Mouse (Mus musculus) thymus, adult 2 months (tissue): ENCODE results near the gene Setdb2. TPM values are rescaled to one million over a fixed set of nuclear protein-coding genes. Genes with fewer than 3 reads are reported as not detected.

Source experiments
- DNase-seq: peaks from one replicate; pipeline ENCODE4 v3.0.0; 2021
- H3K27ac ChIP-seq: fragments of 200-500 bp; 2 replicates; pipeline ENCODE4 v1.5.1; 2012; ENCODE audit warnings: low read length, control low read depth; ENCODE audit not compliant: control insufficient read depth, insufficient read depth
- H3K27me3 ChIP-seq: fragments of 200-500 bp; 2 replicates; pipeline ENCODE4 v1.6.1; 2012; ENCODE audit warnings: mild to moderate bottlenecking, low read length, moderate library complexity, mixed read lengths; ENCODE audit not compliant: control insufficient read depth, insufficient read depth
- H3K36me3 ChIP-seq: fragments of 200-500 bp; 2 replicates; pipeline ENCODE4 v1.6.1; 2012; ENCODE audit warnings: mild to moderate bottlenecking, low read length, moderate library complexity; ENCODE audit not compliant: control insufficient read depth, insufficient read depth
- H3K4me1 ChIP-seq: fragments of 200-500 bp; replicated peaks from 2 replicates; pipeline ENCODE4 v1.6.1; 2012; ENCODE audit warnings: low read length; ENCODE audit not compliant: control insufficient read depth, insufficient read depth
- H3K4me3 ChIP-seq: fragments of 200-500 bp; 2 replicates; pipeline ENCODE4 v1.5.1; 2012; ENCODE audit warnings: mild to moderate bottlenecking, low read length, control low read depth, moderate library complexity; ENCODE audit not compliant: control insufficient read depth, insufficient read depth
- CTCF ChIP-seq: fragments of 200-500 bp; IDR thresholded peaks from 2 replicates; pipeline ENCODE4 v1.5.1; 2012; ENCODE audit warnings: mild to moderate bottlenecking, control low read depth, low read length, moderate library complexity, borderline replicate concordance; ENCODE audit not compliant: control insufficient read depth, poor library complexity, insufficient read depth; ENCODE audit errors: extremely low read depth
- POLR2A ChIP-seq: fragments of 200-500 bp; IDR thresholded peaks from 2 replicates; pipeline ENCODE4 v1.6.1; 2012; ENCODE audit warnings: mild to moderate bottlenecking, low read length, control low read depth, moderate library complexity; ENCODE audit not compliant: control insufficient read depth, poor library complexity, insufficient read depth; ENCODE audit errors: extremely low read depth
- WGBS: fragments of 180-500 bp; shearing (Covaris S2); methylation state at CpG from one replicate; pipeline ENCODE4 v1.1.7; 2018; 5-methylcytosine and 5-hydroxymethylcytosine counted together
- polyA plus RNA-seq: library from polyadenylated mRNA; depleted of rRNA; stranded (reverse); fragments of >200 nt; gene quantifications from 2 replicates; pipeline ENCODE4 v1.2.3, GENCODE M21; 2012; rRNA removed

Gene Setdb2
- polyA plus RNA-seq, 1 experiment, result 19.1 TPM

GRCm38 (mm10) chr14:59389532-59389931 lies 51.2 kb downstream of the Setdb2 start:
- Histone ChIP-seq H3K4me3 (no peak overlapping the region), H3K4me1 (no peaks in the 10 kb centered on the region), H3K36me3 (no peaks in the 10 kb centered on the region), H3K27me3 (no peaks in the 10 kb centered on the region), H3K27ac (no peak overlapping the region)
- no peak for TF ChIP-seq POLR2A
- no peak for TF ChIP-seq CTCF
- WGBS, result 82% methylated on average over 1 of the region's 1 CpGs
- no peak for DNase-seq

GRCm38 (mm10) chr14:59370348-59371068 lies 70.2 kb downstream of the Setdb2 start:
- no peaks in the 10 kb centered on the region for H3K4me1 ChIP-seq
- TF ChIP-seq CTCF (no peak), POLR2A (no peak)
- H3K4me3 ChIP-seq, result no peak overlapping the region
- WGBS, result 96% methylated on average over 25 of the region's 25 CpGs
- no peak for DNase-seq
- no peak overlapping the region for H3K27ac ChIP-seq
- H3K27me3 ChIP-seq, result no peaks in the 10 kb centered on the region
- no peaks in the 10 kb centered on the region for H3K36me3 ChIP-seq

GRCm38 (mm10) chr14:59366386-59367105 lies 74.1 kb downstream of the Setdb2 start:
- no peak for TF ChIP-seq CTCF
- no peak for TF ChIP-seq POLR2A
- Histone ChIP-seq H3K27me3 (no peaks in the 10 kb centered on the region), H3K4me3 (no peak overlapping the region), H3K4me1 (no peaks in the 10 kb centered on the region), H3K27ac (no peak overlapping the region), H3K36me3 (no peaks in the 10 kb centered on the region)
- 95% methylated on average over 8 of the region's 8 CpGs for WGBS
- DNase-seq, result no peak

GRCm38 (mm10) chr14:59365244-59365644 lies 75.4 kb downstream of the Setdb2 start, which contains the start of gene Phf11d:
Gene Phf11d, minus strand, starts transcription at chr14:59365470.
- peak; percentile 4 for DNase-seq
- TF ChIP-seq POLR2A (no peak), CTCF (no peak)
- WGBS, result 78% methylated on average over 6 of the region's 6 CpGs
- H3K4me1 ChIP-seq, result no peaks in the 10 kb centered on the region
- H3K36me3 ChIP-seq, result no peaks in the 10 kb centered on the region
- no peak within 1 kb of the TSS for H3K4me3 ChIP-seq
- peak within 1 kb of the TSS; percentile 43; the same call in 1 of the 2 replicates for H3K27ac ChIP-seq
- no peaks in the 10 kb centered on the region for H3K27me3 ChIP-seq

Other genes starting within 250 kb of the Setdb2 start
- gene Rcbtb1, start 239.7 kb downstream of the Setdb2 start, polyA plus RNA-seq, result 16.9 and 17.8 TPM in 2 replicates
- 0.12 TPM in 1 of 2 replicates, not detected in the other for gene Gm6904, start 180.7 kb downstream of the Setdb2 start, polyA plus RNA-seq
- 1.7 and 3.4 TPM in 2 replicates for gene Phf11a, start 143.4 kb downstream of the Setdb2 start, polyA plus RNA-seq
- 2.7 and 4.1 TPM in 2 replicates for gene Phf11b, start 99.5 kb downstream of the Setdb2 start, polyA plus RNA-seq
- 4.5 and 8.2 TPM in 2 replicates for gene Phf11d, start 75.4 kb downstream of the Setdb2 start, polyA plus RNA-seq
- 2.2 and 3.1 TPM in 2 replicates for gene Phf11c, start 45.5 kb downstream of the Setdb2 start, polyA plus RNA-seq
- gene Cab39l, start 88 bp upstream of the Setdb2 start, polyA plus RNA-seq, result 5.3 and 5.5 TPM in 2 replicates
- 6.2 and 6.4 TPM in 2 replicates for gene Cdadc1, start 157.1 kb upstream of the Setdb2 start, polyA plus RNA-seq
- 32.4 and 37.2 TPM in 2 replicates for gene Shisa2, start 184.4 kb upstream of the Setdb2 start, polyA plus RNA-seq